Mouse (Mus musculus) midbrain, embryonic 16.5 days (tissue): ENCODE results near the gene BC005624. TPM values are rescaled to one million over a fixed set of nuclear protein-coding genes. Genes with fewer than 3 reads are reported as not detected.
"Not testable (repeated sequence)": the region's sequence is repeated elsewhere in the genome, so short reads cannot be mapped to it uniquely, and the experiment has no call there.

ENCODE experiments used
- ATAC-seq: fragments of 200-750 bp; cut with Nextera tagmentation; 2 replicates; pipeline ENCODE4 v1.8.0; 2017; ENCODE audit warnings: moderate TSS enrichment
- H3K27ac ChIP-seq: fragments of 300-500 bp; sonication (generic); 2 replicates; pipeline ENCODE4 v1.5.1; 2014; ENCODE audit warnings: mild to moderate bottlenecking, low read length, mixed read lengths
- H3K27me3 ChIP-seq: fragments of 300-500 bp; sonication (generic); 2 replicates; pipeline ENCODE4 v1.6.1; 2014; ENCODE audit warnings: low read depth, low read length, mixed read lengths; ENCODE audit not compliant: control insufficient read depth, insufficient read depth
- H3K36me3 ChIP-seq: fragments of 300-500 bp; sonication (generic); 2 replicates; pipeline ENCODE4 v1.6.1; 2014; ENCODE audit warnings: mild to moderate bottlenecking, low read length, moderate library complexity, mixed read lengths; ENCODE audit not compliant: control insufficient read depth, insufficient read depth
- H3K4me1 ChIP-seq: fragments of 300-500 bp; sonication (generic); 2 replicates; pipeline ENCODE4 v1.6.1; 2014; ENCODE audit warnings: mild to moderate bottlenecking, low read length, mixed read lengths; ENCODE audit not compliant: control insufficient read depth, insufficient read depth
- H3K4me2 ChIP-seq: fragments of 300-500 bp; sonication (generic); 2 replicates; pipeline ENCODE4 v1.6.1; 2014; ENCODE audit warnings: mild to moderate bottlenecking, low read length, mixed read lengths
- H3K4me3 ChIP-seq: fragments of 300-500 bp; sonication (generic); 2 replicates; pipeline ENCODE4 v1.5.1; 2014; ENCODE audit warnings: low read depth, mild to moderate bottlenecking, low read length, moderate library complexity, mixed read lengths
- H3K9ac ChIP-seq: fragments of 300-500 bp; sonication (generic); 2 replicates; pipeline ENCODE4 v1.6.1; 2014; ENCODE audit warnings: low read depth, low read length, mixed read lengths
- H3K9me3 ChIP-seq: fragments of 300-500 bp; sonication (generic); replicated peaks from 2 replicates; pipeline ENCODE4 v1.6.1; 2014; ENCODE audit warnings: mild to moderate bottlenecking, low read length, mixed read lengths; ENCODE audit not compliant: control insufficient read depth, poor library complexity, severe bottlenecking
- WGBS: fragments of 180-500 bp; shearing (Covaris S2); extraction: QIAGEN DNeasy Blood & Tissue Kit; methylation state at CpG from one replicate; pipeline ENCODE4 v1.1.7; 2014; 5-methylcytosine and 5-hydroxymethylcytosine counted together
- polyA plus RNA-seq: library from polyadenylated mRNA; unstranded; fragments of >200 nt; fragmentation: Nextera tagmentation; extraction: Ambion mirVana; gene quantifications from 2 replicates; pipeline ENCODE4 v1.2.1, GENCODE M21; 2015

BC005624 gene
- polyA plus RNA-seq, 1 experiment from 2014 or later: 95.3 TPM

GRCm38 (mm10) chr2:30938574-30938991 lies 43.4 kb downstream of the BC005624 start:
- ATAC-seq: no peak
- H3K27ac ChIP-seq: no peak overlapping the region
- no peaks in the 10 kb centered on the region for H3K4me1 ChIP-seq
- H3K9ac ChIP-seq: no peak overlapping the region
- 58% methylated on average over 4 of the region's 4 CpGs for WGBS
- no peaks in the 10 kb centered on the region for H3K27me3 ChIP-seq
- no peaks in the 10 kb centered on the region for H3K9me3 ChIP-seq
- no peak overlapping the region for H3K4me2 ChIP-seq
- H3K4me3 ChIP-seq: no peak overlapping the region
- no peaks in the 10 kb centered on the region for H3K36me3 ChIP-seq

DNA sequence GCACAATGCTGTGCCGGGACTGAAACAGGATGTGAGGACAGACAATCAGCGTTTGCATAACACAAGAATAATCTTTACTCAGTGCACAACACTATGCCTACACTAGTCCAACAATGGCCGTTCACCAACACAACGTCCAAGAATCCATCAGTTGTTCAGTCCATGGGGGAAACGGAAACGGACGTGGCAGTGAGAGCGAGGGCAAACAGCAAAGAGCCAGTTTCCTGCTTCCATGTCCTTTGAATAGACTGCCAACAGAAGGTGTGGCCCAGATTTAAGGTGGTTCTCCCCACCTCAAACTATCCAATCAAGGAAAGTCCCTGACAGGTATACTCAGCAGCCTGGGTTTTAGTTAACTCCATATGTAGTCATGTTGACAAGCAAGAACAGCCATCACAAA lies 44.3 kb downstream of the BC005624 start:
- H3K27ac ChIP-seq: no peak overlapping the region
- H3K9me3 ChIP-seq: no peaks in the 10 kb centered on the region
- no peak overlapping the region for H3K9ac ChIP-seq
- WGBS: 86% methylated on average over 8 of the region's 8 CpGs
- no peaks in the 10 kb centered on the region for H3K36me3 ChIP-seq
- ATAC-seq: no peak
- H3K27me3 ChIP-seq: no peaks in the 10 kb centered on the region
- H3K4me3 ChIP-seq: no peak overlapping the region
- no peaks in the 10 kb centered on the region for H3K4me1 ChIP-seq
- H3K4me2 ChIP-seq: no peak overlapping the region

DNA sequence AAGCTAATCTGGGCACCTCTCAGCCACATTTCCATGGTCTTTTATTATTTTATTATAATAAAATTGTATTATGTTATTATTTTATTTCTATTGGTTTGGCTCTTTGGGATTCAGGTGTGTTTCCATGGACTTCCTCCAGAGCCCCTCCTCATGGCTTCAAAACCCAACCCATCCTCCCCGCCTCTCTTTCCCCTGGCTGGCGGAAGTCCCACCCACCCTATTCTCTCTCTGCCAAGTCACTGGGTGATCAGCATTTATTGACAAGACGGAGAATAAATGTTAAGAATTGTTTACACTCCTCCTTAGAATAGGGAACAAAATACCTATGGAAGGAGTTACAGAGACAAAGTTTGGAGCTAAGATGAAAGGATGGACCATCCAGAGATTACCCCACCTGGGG lies 45.2 kb downstream of the BC005624 start:
- 68% methylated on average over 3 of the region's 3 CpGs for WGBS
- Histone ChIP-seq H3K27ac (no peak overlapping the region), H3K27me3 (no peaks in the 10 kb centered on the region), H3K4me2 (no peak overlapping the region), H3K4me3 (no peak overlapping the region), H3K9me3 (no peaks in the 10 kb centered on the region), H3K9ac (no peak overlapping the region), H3K4me1 (no peaks in the 10 kb centered on the region), H3K36me3 (no peaks in the 10 kb centered on the region)
- no peak for ATAC-seq

DNA sequence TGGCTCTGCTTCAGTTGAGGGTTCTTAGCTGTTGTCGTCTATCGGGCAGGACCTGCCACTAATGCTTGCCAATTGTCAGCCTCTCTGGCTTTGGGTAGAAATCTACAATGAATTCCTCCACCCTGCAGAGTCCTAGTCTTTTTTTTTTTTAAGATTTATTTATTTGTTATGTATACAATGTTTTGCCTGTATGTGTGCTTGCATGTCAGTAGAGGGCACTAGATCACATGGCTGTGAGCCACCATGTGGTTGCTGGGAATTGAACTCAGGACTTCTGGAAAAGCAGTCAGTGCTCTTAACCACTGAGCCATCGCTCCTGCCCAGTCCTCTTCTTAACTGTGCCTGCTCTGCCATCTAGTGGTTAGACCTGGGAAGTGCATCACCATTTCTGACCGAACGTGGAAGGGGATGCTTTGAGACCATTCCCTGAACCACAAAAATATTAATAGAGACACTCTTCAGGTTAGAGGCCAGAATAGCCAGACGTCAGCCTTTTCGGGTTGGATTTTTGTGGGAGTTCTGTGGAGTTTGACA lies 48.0 kb downstream of the BC005624 start:
- WGBS: 23% methylated on average over 7 of the region's 7 CpGs
- H3K4me2 ChIP-seq: no peak overlapping the region
- no peaks in the 10 kb centered on the region for H3K9me3 ChIP-seq
- no peak overlapping the region for H3K4me3 ChIP-seq
- no peaks in the 10 kb centered on the region for H3K36me3 ChIP-seq
- peaks cover 7% of the 10 kb centered on the region for H3K4me1 ChIP-seq
- ATAC-seq: no peak
- H3K27ac ChIP-seq: no peak overlapping the region
- H3K9ac ChIP-seq: no peak overlapping the region
- no peaks in the 10 kb centered on the region for H3K27me3 ChIP-seq

DNA sequence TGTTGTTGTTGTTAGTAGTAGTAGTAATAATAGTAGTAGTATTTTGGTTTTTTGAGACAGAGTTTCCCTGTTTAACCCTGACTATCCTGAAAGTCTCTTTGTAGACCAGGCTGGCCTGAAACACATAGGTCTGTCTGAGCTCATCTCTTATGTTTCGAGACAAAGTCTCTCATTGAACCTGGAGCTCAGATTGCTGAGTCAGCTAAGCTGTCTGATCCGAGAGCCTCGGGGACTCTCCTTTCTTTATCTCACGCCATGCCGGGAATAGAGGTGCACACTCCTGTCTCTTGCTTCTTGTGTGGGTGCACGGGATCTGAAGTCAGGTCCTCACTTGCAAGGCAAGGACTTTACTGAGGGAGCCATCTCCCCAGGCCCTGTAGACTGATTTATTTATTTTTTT lies 49.0 kb downstream of the BC005624 start:
- H3K9ac ChIP-seq: no peak overlapping the region
- no peaks in the 10 kb centered on the region for H3K27me3 ChIP-seq
- H3K4me1 ChIP-seq: peaks cover 7% of the 10 kb centered on the region
- no peaks in the 10 kb centered on the region for H3K36me3 ChIP-seq
- no peak overlapping the region for H3K4me2 ChIP-seq
- WGBS: 48% methylated on average over 6 of the region's 6 CpGs
- H3K9me3 ChIP-seq: no peaks in the 10 kb centered on the region
- no peak overlapping the region for H3K27ac ChIP-seq
- H3K4me3 ChIP-seq: no peak overlapping the region
- ATAC-seq: no peak

- Histone ChIP-seq H3K27me3 (no peaks in the 10 kb centered on the region), H3K4me2 (no peak overlapping the region), H3K4me3 (no peak overlapping the region), H3K9me3 (no peaks in the 10 kb centered on the region), H3K36me3 (no peaks in the 10 kb centered on the region), H3K4me1 (peaks cover 7% of the 10 kb centered on the region), H3K27ac (no peak overlapping the region), H3K9ac (no peak overlapping the region)
- ATAC-seq: no peak
- 82% methylated on average over 3 of the region's 3 CpGs for WGBS
Measured at GRCm38 (mm10) chr2:30931922-30932321, 50.1 kb downstream of the BC005624 start.

- H3K36me3 ChIP-seq, H3K27me3 ChIP-seq, H3K4me3 ChIP-seq, H3K4me2 ChIP-seq, H3K4me1 ChIP-seq, ATAC-seq, H3K27ac ChIP-seq, H3K9ac ChIP-seq, H3K9me3 ChIP-seq: not testable (repeated sequence)
- 90% methylated on average over 2 of the region's 2 CpGs for WGBS
Measured at GRCm38 (mm10) chr2:30930846-30931245, 51.2 kb downstream of the BC005624 start.

GRCm38 (mm10) chr2:30929483-30930045 lies 52.4 kb downstream of the BC005624 start, which contains the start of gene Ptges:
Ptges (minus strand) TSS chr2:30929863.
- peak; percentile 82 for ATAC-seq
- Histone ChIP-seq H3K4me3 (peak within 1 kb of the TSS; percentile 37), H3K4me1 (peaks cover 7% of the 10 kb centered on the region), H3K27me3 (no peaks in the 10 kb centered on the region), H3K36me3 (no peaks in the 10 kb centered on the region), H3K27ac (peak within 1 kb of the TSS; percentile 71), H3K9ac (peak within 1 kb of the TSS; percentile 72), H3K9me3 (no peaks in the 10 kb centered on the region), H3K4me2 (peak within 1 kb of the TSS; percentile 83)
- 2% methylated on average over 23 of the region's 23 CpGs for WGBS

DNA sequence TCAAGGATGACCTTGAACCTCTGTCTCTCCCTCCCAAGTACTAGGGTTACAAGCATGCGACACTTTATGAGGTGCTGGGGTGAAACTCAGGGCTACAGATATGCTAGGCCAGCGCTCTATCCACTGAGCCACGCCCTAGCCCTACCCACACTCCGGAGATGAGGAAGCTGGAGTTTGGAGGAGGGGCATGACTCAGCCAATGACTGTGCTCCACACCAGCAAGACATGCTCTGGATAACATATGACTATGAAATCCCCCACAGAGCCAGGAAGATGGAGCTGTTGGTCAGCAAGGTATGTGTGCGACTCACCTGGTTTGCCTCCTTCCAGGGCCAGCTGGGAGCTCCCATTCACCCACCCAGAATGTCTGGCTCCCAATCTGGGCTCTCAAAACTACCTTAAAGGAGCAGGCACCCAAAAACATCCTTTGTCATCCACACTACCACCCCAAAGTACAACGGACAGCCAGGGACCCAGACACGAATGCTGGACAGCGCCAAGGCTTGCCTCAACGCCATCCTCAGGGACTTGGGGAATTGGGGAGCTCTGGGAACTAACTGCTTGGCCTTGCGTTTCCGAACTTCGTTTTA lies 53.0 kb downstream of the BC005624 start:
- Histone ChIP-seq H3K27ac (peak overlapping the region; percentile 71), H3K4me1 (peaks cover 7% of the 10 kb centered on the region), H3K9ac (peak overlapping the region; percentile 72; the same call in 1 of the 2 replicates), H3K27me3 (no peaks in the 10 kb centered on the region), H3K4me2 (peak overlapping the region; percentile 83), H3K9me3 (no peaks in the 10 kb centered on the region), H3K36me3 (no peaks in the 10 kb centered on the region), H3K4me3 (peak overlapping the region; percentile 37)
- WGBS: 33% methylated on average over 12 of the region's 12 CpGs
- ATAC-seq: 0 out of 2 replicates have a peak, but pooled peaks have one; percentile 40
